ENCODE assay signal across 13 mouse cellular contexts in the genomic region with DNA sequence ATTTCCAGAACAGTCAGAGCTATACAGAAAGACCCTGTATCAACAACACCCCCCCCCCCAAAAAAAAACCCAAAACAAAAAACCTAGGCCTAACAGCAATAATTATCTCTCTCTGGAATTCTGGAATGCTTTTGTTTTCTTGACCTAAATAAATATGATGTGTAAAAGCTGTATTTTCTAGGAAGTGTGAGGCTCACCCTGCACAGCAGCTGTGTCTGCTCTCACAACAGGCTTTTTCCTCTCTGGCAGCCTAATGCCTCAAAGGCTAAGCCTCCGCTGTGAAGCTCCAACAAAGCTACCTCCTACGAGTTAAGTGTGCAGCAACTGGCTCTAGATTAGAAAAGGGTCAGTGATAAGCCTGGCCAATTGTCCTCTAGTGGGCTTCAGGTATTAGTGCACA. TPM values are rescaled to one million over a fixed set of nuclear protein-coding genes. Genes with fewer than 3 reads are reported as not detected.
"Had no signal": no experiment of that assay in that cellular context is flagged by ENCODE, and none has a peak within 500 bp of the region (broad histone marks: within the 10 kb centered on the region; RNA-seq: fewer than 3 reads in every experiment).

No protein-coding gene starts in this region.

- H3K4me2 ChIP-seq: hindbrain, embryonic 15.5 days; limb, embryonic 12.5 days; liver, embryonic 13.5 days; midbrain, embryonic 11.5 days; neural tube, embryonic 13.5 days had no signal

- H3K9me3 ChIP-seq: hindbrain, embryonic 15.5 days; limb, embryonic 12.5 days; liver, embryonic 13.5 days; neural tube, embryonic 13.5 days had no signal

- H3K27ac ChIP-seq: hindbrain, embryonic 15.5 days; limb, embryonic 12.5 days; liver, embryonic 13.5 days; neural tube, embryonic 13.5 days; stomach, postnatal 0 days had no signal

- H3K27me3 ChIP-seq: hindbrain, embryonic 15.5 days; limb, embryonic 12.5 days; liver, embryonic 13.5 days; neural tube, embryonic 13.5 days had no signal

- DNase-seq: kidney, postnatal 25 days; liver; liver, embryonic 13.5 days; liver, postnatal 0 days; thymus, postnatal 4 days had no signal

- H3K9ac ChIP-seq: hindbrain, embryonic 15.5 days; limb, embryonic 12.5 days; liver, embryonic 13.5 days; liver, postnatal 0 days; neural tube, embryonic 13.5 days had no signal

- H3K36me3 ChIP-seq: hindbrain, embryonic 15.5 days; limb, embryonic 12.5 days; liver, embryonic 13.5 days; neural tube, embryonic 13.5 days had no signal

- H3K4me3 ChIP-seq: hindbrain, embryonic 15.5 days; limb, embryonic 12.5 days; liver, embryonic 13.5 days; neural tube, embryonic 13.5 days had no signal

- ATAC-seq: intestine, embryonic 16.5 days; liver, postnatal 0 days; midbrain, embryonic 16.5 days had no signal

RNA-seq across cellular contexts. Expression of a gene that starts 12.4 kb away (rescaled TPM):
- total RNA-seq: megakaryocyte, adult 5-6 weeks had no signal
